Mouse (Mus musculus) liver, adult 2 months (tissue): ENCODE measurements around the gene Stk10.

Experiments used
- CTCF ChIP-seq: fragments of 200-500 bp; IDR thresholded peaks from 2 replicates; pipeline ENCODE4 v1.5.1; 2011; ENCODE audit warnings: low read depth, low read length, control low read depth
- POLR2A ChIP-seq: fragments of 200-500 bp; IDR thresholded peaks from 2 replicates; pipeline ENCODE4 v1.6.1; 2011; ENCODE audit warnings: low read length, control low read depth; ENCODE audit not compliant: insufficient read depth; ENCODE audit errors: extremely low read depth

GRCm38 (mm10) chr11:32575964-32576759 lies 43.1 kb downstream of the Stk10 start:
- no peak for TF ChIP-seq CTCF
- no peak for TF ChIP-seq POLR2A
